Mouse (Mus musculus): ENCODE data around the gene Ehmt1.

DNA sequence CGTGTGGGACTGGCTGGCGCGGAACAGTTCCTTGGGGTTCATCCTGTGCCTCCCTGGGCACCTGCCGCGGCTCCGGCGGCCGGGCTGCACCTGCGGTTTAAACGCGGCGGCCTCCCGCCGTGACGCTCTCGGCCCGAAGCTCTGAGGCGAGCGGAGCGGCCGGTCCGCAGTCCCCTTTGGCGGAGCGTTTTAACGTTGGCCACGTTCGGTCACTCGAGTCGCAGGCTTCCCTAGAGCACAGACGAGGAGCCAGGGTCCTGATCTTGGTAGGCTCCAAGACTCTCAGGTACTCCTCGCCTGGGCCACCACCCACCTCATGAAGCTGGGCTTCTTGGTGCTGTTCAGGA, 30.7 kb upstream of the Ehmt1 start:
- TF ChIP-seq CTCF (IDR thresholded peaks at IDR 0.05; ENCODE audit: insufficient read depth, low read depth, low read length): no peak
- no peak for TF ChIP-seq POLR2A (IDR thresholded peaks at IDR 0.05; ENCODE audit: insufficient read depth, low read depth, low read length)
